Mouse (Mus musculus) neural tube, embryonic 10.5 days (tissue): ENCODE measurements around the gene Samhd1.

Experiments
- DNase-seq: peaks from one replicate; pipeline ENCODE4 v3.0.0-alpha.2; 2017; ENCODE audit warnings: low spot score; ENCODE audit errors: extremely low spot score

Gene Samhd1

GRCm38 (mm10) chr2:157054297-157054696 lies 80.8 kb downstream of the Samhd1 start:
- no peak for DNase-seq

GRCm38 (mm10) chr2:157053787-157054186 lies 81.3 kb downstream of the Samhd1 start:
- DNase-seq: no peak

- DNase-seq: no peak
Measured at GRCm38 (mm10) chr2:157053124-157053523, 81.9 kb downstream of the Samhd1 start.

GRCm38 (mm10) chr2:157052448-157052847 lies 82.6 kb downstream of the Samhd1 start:
- no peak for DNase-seq

DNA sequence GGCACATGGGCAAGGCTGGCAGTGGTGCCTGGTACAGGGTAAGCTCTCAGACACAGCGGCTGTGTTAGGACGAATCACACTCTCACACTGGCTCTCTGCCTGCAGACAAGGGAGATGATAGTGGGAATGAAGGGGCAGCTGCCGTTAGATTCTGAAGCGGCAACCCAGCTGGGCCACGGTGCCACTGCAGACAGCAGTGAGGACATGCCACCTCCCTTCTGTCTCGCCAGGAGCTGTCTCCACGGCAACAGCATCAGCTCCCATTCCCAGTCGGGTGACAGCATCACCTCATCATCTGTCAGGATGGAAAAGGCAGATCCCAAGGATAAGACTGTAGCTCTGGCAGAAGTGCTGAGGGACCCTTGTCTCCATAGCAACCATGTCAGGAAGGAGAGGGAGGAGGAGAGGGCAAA lies 85.2 kb downstream of the Samhd1 start:
- no peak for DNase-seq

GRCm38 (mm10) chr2:157048395-157049181 lies 86.5 kb downstream of the Samhd1 start:
- no peak for DNase-seq
